Mouse (Mus musculus) spleen, postnatal 14 days (tissue): ENCODE measurements around the gene Pdcd2l.

Experiments used
- DNase-seq, 2 experiments: peaks; one replicate each; pipeline ENCODE4 v3.0.0; 2021 to 2022; ENCODE audit warnings: low spot score in 2 of 2

The Pdcd2l gene

GRCm38 (mm10) chr7:34141123-34141522 is 55.3 kb downstream of the Pdcd2l start:
- no peak for DNase-seq

- no peak for DNase-seq
Observed at GRCm38 (mm10) chr7:34139493-34139892, 57.0 kb downstream of the Pdcd2l start.
